Comparison of ENCODE assay signal across 9 mouse cellular contexts in genomic region chr10:116740073-116740472, GRCm38 (mm10).
DNase-seq lines count a peak whose midpoint lies in the region; ATAC-seq lines count a peak whose summit lies in the region.
"Had no signal": no experiment of that assay in that cellular context is flagged by ENCODE, and none has a peak within 500 bp of the region (broad histone marks: within the 10 kb centered on the region; RNA-seq: fewer than 3 reads in every experiment).

No protein-coding gene starts in this region.

- no peak overlapping the region for H3K4me2 ChIP-seq in heart, embryonic 15.5 days

- H3K9me3 ChIP-seq in heart, embryonic 15.5 days (replicated peaks) = no peaks in the 10 kb centered on the region

- ATAC-seq in frontal cortex, adult (ENCODE audit: low TSS enrichment) = peak; percentile 95
- peak; percentile 60 for ATAC-seq in heart, embryonic 15.5 days (replicated peaks; ENCODE audit: insufficient number of reproducible peaks, insufficient read depth, low FRiP score, low read depth)
- no peak for ATAC-seq in cerebellum, adult (ENCODE audit: insufficient number of reproducible peaks, low FRiP score, low TSS enrichment)

- intact Hi-C loops in left cerebral cortex, postnatal 10 days (cut with DNase I) = no loop called here

- H3K9ac ChIP-seq in heart, embryonic 15.5 days = no peak overlapping the region

- 33% methylated on average over 7 of the region's 7 CpGs for WGBS in heart, embryonic 15.5 days

- no peaks in the 10 kb centered on the region for H3K36me3 ChIP-seq in heart, embryonic 15.5 days

- peak overlapping the region; percentile 78 for H3K27ac ChIP-seq in heart, embryonic 15.5 days

- H3K27me3 ChIP-seq in heart, embryonic 15.5 days = 0 out of 2 replicates have a peak, but pooled peaks cover 3% of the 10 kb centered on the region
- H3K27me3 ChIP-seq: megakaryocyte, embryonic 14.5 days had no signal

- DNase-seq in frontal cortex, postnatal 10 days (ENCODE audit: low spot score in 2 of 2) = no peak
- peak; percentile 53 for DNase-seq in left cerebral cortex, adult 18-20 months (ENCODE audit: low spot score in 2 of 2)
- no peak for DNase-seq in left cerebral cortex, postnatal 10 days (ENCODE audit: extremely low spot score in 1 of 2, low spot score in 2 of 2)
- peak; percentile 42 for DNase-seq in right cerebral cortex, postnatal 25 days
- DNase-seq in cerebellum, adult 18-20 months = no peak

- no peak overlapping the region for H3K4me3 ChIP-seq in heart, embryonic 15.5 days
- H3K4me3 ChIP-seq: megakaryocyte, embryonic 14.5 days had no signal

- H3K4me1 ChIP-seq in heart, embryonic 15.5 days (replicated peaks) = peaks cover 17% of the 10 kb centered on the region
- H3K4me1 ChIP-seq: megakaryocyte, embryonic 14.5 days had no signal

Comparison
In these comparisons a context has a peak if more than half of its experiments do, and no peak if none do; other contexts are left out.
1. DNase-seq: peak in left cerebral cortex, adult 18-20 months (2 of 2) and right cerebral cortex, postnatal 25 days (single experiment); none in frontal cortex, postnatal 10 days (0 of 2), left cerebral cortex, postnatal 10 days (0 of 2) and cerebellum, adult 18-20 months (0 of 2).